Mouse (Mus musculus) olfactory bulb, adult 2 months (tissue): ENCODE data around the gene Dynlt1a. TPM values are rescaled to one million over a fixed set of nuclear protein-coding genes. Genes with fewer than 3 reads are reported as not detected.
"Not testable (repeated sequence)": the region's sequence is repeated elsewhere in the genome, so short reads cannot be mapped to it uniquely, and the experiment has no call there.

Source experiments
- H3K27ac ChIP-seq: fragments of 200-500 bp; 2 replicates; pipeline ENCODE4 v1.5.1; 2012; ENCODE audit warnings: low read depth, low read length; ENCODE audit not compliant: insufficient read depth
- H3K4me1 ChIP-seq: fragments of 200-500 bp; 2 replicates; pipeline ENCODE4 v1.6.1; 2012; ENCODE audit warnings: low read length; ENCODE audit not compliant: control insufficient read depth, insufficient read depth
- H3K4me3 ChIP-seq: fragments of 200-500 bp; 2 replicates; pipeline ENCODE4 v1.5.1; 2012; ENCODE audit warnings: mild to moderate bottlenecking, low read depth, low read length, moderate library complexity; ENCODE audit not compliant: insufficient read depth
- WGBS: fragments of 180-500 bp; shearing (Covaris S2); methylation state at CpG from one replicate; pipeline ENCODE4 v1.1.7; 2018; 5-methylcytosine and 5-hydroxymethylcytosine counted together
- polyA plus RNA-seq: library from polyadenylated mRNA; stranded (reverse); fragments of >200 nt; gene quantifications from 2 replicates; pipeline ENCODE4 v1.2.4, GENCODE M21; 2012; ENCODE audit warnings: low replicate concordance; ENCODE audit not compliant: missing spikeins, insufficient read depth, insufficient read length

Dynlt1a gene
- polyA plus RNA-seq, 1 experiment = not detected

GRCm38 (mm10) chr17:6270840-6271239, 46.5 kb downstream of the Dynlt1a start:
- H3K4me3 ChIP-seq = peak overlapping the region; percentile 62
- not testable (repeated sequence) for H3K4me1 ChIP-seq, H3K27ac ChIP-seq
- 0% methylated on average over 25 of the region's 25 CpGs for WGBS

- under 1% methylated on average over 65 of the region's 84 CpGs for WGBS
- H3K27ac ChIP-seq, H3K4me1 ChIP-seq: not testable (repeated sequence)
- H3K4me3 ChIP-seq = peak overlapping the region; percentile 62
Observed at GRCm38 (mm10) chr17:6269876-6270831, 47.1 kb downstream of the Dynlt1a start.

GRCm38 (mm10) chr17:6257070-6257456, 60.2 kb downstream of the Dynlt1a start:
- WGBS = under 1% methylated on average over 19 of the region's 20 CpGs
- H3K27ac ChIP-seq, H3K4me1 ChIP-seq: not testable (repeated sequence)
- H3K4me3 ChIP-seq = peak overlapping the region; percentile 56

GRCm38 (mm10) chr17:6256400-6257069, 60.8 kb downstream of the Dynlt1a start, which contains the start of gene Tmem181a:
Tmem181a (plus strand) TSS chr17:6256860.
- H3K4me1 ChIP-seq, H3K27ac ChIP-seq: not testable (repeated sequence)
- WGBS = 0% methylated on average over 9 of the region's 51 CpGs
- peak within 1 kb of the TSS; percentile 56 for H3K4me3 ChIP-seq

Other genes with a start within 250 kb of the Dynlt1a start
- gene Serac1, start 237.8 kb downstream of the Dynlt1a start, polyA plus RNA-seq = 202 TPM in 1 of 2 replicates, not detected in the other
- gene Gtf2h5, start 237.7 kb downstream of the Dynlt1a start, polyA plus RNA-seq = not detected in 2 replicates
- 137 and 153 TPM in 2 replicates for gene Tulp4, start 211.1 kb downstream of the Dynlt1a start, polyA plus RNA-seq
- 212 TPM in 1 of 2 replicates, not detected in the other for gene Tmem181a, start 60.6 kb downstream of the Dynlt1a start, polyA plus RNA-seq
- gene Dynlt1b, start 112.6 kb upstream of the Dynlt1a start, polyA plus RNA-seq = not detected in 2 replicates